Mouse (Mus musculus) brain, embryonic 18.5 days (tissue): ENCODE results near the gene Spred3.
"Not testable (repeated sequence)": the region's sequence is repeated elsewhere in the genome, so short reads cannot be mapped to it uniquely, and the experiment has no call there.

Source experiments
- DNase-seq: peaks from one replicate; pipeline ENCODE4 v3.0.0-alpha.2; 2012; ENCODE audit warnings: low read depth, low spot score

The Spred3 gene

DNA sequence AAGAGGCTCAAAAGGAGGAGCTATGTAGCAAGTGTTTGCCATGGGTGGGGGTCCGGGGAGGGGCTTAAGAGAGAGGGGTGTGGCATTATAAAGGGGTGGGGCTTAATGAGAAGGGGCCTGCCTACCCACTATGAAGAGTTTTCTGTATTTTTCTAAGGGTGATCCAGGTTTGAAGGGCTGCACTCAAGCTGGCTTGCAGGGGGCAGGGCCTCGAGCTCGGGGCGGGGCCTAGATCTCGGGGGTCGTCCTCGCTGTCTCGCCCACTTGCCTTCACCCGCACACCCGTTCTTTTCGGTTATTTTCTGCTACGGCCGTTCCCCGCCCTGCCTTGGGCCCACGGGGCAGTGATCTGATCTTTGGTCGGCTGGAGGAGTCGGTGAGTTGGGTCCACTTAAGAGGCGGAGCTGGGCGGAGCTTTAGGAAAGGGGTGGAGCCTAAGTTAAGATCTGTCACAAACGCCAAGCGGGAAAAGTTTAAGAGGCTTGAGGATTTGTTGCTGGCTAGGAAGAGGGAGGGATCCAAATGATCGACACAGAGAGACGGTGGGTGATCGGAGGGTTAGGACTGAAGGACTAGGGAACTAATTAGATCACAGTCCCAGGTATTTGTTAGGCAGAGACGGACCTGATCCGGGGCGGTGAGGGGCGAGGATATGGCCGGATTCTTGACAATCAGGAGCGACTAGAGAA lies at the start of gene Spred3, which contains the start of gene Ggn:
Spred3 (minus strand) TSS at position 346 of the 689 bp plus-strand sequence.
Ggn (plus strand) TSS at position 145 of the 689 bp plus-strand sequence.
- no peak for DNase-seq

DNA sequence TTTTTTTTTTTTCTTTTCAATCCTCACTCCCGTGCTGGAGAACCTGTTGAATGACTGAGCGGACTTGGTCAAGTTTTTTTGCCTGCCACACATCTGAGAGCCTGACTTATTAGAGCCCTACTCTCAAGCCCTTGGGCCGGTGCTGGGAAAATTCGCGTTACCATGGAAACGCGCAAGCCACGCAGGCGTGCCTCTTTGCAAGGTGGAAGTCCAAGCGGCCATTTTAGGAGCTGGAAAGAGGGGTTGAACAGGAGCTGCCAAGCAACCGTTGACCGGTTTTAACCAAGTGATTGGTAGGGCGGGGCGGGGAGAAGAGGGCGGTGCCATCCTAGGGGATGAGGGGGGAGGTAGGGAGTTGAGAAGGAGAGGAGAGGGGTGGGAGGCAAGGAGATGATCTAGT lies 44.6 kb upstream of the Spred3 start:
- DNase-seq: no peak

DNA sequence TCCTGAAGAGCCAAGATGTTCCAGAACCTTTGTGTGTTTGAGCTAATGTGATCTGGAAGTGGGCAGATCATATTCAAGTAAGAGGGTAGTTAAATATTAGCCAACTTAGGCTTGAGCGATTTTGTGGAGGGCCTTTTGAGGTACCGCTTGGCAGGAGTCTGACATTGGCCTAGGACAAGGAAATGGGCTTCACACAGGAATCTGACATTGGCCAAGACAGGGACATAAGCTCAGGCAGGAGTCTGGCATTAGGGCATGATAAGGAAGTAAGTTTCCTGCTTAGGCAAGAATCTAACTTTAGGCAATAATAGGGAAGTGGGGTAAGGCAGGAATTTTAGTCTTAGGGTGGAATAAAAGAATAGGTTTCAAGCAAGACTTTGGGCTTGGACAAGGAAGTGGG lies 44.0 kb upstream of the Spred3 start:
- DNase-seq: no peak

DNA sequence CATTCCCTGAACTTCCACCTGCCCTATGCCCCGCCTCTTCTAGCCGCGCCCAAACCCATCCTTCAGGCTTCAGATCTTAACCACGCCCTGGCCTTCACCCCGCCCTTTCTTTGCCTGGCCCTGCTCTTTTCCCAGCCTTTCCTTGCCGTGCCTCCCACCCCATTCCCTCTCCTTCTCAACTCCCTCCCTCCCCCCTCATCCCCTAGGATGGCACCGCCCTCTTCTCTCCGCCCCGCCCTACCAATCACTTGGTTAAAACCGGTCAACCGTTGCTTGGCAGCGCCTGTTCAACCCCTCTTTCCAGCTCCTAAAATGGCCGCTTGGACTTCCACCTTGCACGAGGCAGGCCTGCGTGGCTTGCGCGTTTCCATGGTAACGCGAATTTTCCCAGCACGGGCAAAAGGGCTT lies 43.5 kb upstream of the Spred3 start, which contains the start of gene Catsperg1:
Catsperg1 (minus strand) TSS at position 361 of the 408 bp plus-strand sequence.
- no peak for DNase-seq

DNA sequence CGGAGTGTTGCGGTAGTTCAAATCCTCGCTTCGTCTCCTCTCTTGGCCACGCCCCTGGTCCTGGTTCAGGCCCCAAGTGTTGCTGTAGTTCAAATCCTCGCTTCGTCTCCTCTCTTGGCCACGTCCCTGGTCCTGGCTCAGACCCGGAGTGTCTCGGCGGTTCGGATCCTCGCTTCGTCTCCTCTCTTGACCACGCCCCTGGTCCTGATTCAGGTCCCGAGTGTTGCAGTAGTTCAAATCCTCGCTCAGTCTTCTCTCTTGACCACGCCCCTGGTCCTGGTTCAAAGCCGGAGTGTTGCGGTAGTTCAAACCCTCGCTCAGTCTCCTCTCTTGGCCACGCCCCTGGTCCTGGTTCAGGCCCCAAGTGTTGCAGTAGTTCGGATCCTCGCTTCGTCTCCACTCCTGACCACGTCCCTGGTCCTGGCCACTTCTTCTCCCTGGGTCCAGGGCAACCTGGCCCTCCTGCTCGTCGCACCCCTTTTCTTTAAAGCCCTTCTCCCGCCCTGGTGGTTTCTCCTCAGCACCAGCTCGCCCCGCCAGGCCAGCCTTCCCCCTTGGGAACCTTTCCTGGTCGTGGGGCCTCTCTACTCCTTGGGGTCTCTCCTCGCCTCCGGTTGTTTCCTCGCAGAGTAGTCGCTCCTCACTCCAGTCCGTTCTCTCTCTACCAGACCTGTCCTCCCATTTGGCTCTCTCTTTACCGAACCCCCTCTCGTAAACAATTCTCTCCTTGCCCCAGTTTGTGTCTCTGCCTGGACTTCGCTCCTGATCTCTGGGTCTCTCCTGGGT lies 42.8 kb upstream of the Spred3 start:
- DNase-seq: not testable (repeated sequence)

DNA sequence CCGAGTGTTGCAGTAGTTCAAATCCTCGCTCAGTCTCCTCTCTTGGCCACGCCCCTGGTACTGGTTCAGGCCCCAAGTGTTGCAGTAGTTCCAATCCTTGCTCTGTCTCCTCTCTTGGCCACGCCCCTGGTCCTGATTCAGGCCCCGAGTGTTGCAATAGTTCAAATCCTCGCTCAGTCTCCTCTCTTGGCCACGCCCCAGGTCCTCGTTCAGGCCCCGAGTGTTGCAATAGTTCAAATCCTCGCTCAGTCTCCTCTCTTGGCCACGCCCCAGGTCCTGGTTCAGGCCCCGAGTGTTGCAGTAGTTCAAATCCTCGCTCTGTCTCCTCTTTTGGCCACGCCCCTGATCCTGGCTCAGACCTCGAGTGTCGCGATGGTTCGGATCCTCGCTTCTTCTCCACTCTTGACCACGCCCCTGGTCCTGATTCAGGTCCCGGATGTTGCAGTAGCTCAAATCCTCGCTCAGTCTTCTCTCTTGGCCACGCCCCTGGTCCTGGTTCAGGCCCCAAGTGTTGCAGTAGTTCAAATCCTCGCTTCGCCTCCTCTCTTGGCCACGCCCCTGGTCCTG lies 42.1 kb upstream of the Spred3 start:
- DNase-seq: no peak

DNA sequence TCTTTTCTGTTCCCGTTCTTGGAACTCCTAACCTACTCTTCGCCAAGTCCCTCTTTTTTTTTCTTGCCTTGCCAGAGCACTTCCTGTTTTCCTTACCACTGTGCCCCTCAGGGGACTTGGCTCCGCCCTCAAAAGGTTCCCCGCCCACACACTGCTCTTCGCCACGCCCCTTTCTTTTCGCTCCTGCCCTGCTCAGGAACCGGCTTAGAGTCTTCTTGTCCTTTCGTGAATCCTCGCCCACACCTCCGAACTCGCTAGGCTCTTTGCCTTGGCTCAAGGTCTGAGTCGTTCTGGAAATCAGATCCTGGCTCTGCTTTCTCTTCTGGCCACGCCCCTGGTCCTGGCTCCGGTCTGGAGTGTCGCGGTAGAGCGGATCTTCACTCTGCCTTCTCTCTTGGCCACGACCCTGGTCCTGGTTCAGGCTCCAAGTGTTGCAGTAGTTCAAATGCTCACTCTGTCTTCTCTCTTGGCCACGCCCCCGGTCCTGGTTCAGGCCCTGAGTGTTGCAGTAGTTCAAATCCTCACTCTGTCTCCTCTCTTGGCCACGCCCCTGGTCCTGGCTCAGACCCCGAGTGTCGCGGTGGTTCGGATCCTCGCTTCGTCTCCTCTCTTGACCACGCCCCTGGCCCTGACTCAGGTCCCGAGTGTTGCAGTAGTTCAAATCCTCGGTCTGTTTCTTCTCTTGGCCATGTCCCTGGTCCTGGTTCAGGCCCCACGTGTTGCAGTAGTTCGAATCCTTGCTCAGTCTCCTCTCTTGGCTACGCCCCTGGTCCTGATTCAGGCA lies 41.4 kb upstream of the Spred3 start:
- DNase-seq: no peak

DNA sequence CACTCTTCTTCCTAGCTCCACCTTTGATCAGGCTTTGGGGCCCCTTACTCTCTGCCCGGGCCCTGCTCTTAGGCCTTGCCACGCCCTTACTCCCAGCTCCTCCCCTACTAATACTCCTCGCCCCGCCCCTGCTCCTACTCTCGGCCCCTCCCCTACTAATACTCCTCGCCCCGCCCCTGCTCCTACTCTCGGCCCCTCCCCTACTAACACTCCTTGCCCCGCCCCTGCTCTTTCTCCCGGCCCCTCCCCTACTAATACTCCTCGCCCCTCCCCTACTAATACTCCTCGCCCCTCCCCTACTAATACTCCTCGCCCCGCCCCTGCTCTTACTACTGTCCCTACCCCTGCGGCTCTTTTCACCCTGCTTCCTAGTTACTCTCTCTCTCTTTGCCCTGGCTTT lies 40.8 kb upstream of the Spred3 start:
- DNase-seq: not testable (repeated sequence)

DNA sequence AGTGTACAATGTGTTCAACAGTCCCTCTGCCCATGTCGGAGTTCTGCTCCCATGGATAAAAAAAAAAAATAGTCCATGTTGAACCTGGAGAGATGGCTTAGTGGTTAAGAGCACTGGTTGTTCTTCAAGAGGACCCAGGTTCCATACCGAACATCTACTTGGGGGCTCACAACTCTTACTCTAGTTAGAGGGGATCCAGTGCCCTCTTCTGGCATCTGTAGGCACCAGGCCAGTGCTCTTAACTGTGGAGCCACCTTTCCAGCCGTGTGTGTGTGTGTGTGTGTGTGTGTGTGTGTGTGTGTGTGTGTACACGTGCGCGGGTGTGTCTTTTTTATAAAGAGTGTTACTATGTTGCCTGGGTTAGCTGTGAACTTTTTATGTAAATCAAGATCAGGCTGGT lies 32.4 kb upstream of the Spred3 start:
- no peak for DNase-seq

DNA sequence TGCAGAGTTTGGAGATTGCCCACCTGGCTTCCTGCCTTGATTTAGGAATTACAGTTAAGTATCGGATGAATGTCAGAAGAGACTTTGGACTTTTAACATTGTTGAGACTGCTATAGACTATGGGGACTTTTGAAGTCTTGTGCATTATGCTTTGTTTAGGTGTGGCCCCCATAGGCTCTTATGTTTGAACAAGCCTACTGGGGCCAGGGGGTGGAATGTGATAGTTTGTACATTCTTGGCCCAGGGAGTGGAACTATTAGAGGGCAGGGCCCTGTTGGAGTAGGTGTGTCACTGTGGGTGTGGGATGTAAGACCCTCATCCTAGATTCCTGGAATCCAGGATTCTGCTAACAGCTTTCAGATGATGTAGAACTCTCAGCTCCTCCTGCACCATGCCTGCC lies 24.0 kb upstream of the Spred3 start:
- DNase-seq: not testable (repeated sequence)

DNA sequence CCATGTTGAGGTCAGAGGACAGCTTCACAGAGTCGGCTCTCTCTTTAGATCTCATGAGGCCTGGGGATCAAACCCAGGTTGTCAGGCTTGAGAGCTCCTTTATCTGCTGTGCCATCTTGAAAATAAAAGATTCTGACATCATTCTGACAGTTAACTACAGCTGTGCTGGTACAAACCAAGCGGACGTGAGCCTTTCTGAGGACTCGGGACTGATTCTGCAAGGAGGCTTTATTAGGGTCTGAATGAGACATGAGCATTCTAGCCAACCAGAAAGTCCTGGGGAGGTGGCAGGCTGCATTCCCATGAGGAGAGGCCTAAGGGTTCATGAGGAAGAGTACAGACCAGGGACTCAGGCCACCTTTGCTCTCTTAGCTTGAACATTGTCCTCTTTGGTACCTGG lies 11.1 kb upstream of the Spred3 start:
- not testable (repeated sequence) for DNase-seq

DNA sequence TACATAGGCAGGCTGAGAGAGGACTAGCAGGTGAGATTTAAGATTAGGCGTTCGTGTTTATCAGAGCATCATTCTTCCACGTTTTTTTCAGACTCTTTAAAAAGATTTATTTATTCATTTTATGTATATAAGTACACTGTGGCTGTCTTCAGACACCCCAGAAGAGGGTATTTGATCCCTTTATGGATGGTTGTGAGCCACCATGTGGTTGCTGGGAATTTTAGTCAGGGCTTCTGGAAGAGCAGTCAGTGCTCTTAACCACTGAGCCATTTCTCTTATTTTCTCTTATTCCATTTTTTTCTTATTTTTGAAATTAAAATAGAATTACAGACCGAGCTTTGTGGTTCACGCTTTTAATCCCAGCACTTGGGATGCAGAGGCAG lies 10.6 kb upstream of the Spred3 start:
- DNase-seq: no peak

DNA sequence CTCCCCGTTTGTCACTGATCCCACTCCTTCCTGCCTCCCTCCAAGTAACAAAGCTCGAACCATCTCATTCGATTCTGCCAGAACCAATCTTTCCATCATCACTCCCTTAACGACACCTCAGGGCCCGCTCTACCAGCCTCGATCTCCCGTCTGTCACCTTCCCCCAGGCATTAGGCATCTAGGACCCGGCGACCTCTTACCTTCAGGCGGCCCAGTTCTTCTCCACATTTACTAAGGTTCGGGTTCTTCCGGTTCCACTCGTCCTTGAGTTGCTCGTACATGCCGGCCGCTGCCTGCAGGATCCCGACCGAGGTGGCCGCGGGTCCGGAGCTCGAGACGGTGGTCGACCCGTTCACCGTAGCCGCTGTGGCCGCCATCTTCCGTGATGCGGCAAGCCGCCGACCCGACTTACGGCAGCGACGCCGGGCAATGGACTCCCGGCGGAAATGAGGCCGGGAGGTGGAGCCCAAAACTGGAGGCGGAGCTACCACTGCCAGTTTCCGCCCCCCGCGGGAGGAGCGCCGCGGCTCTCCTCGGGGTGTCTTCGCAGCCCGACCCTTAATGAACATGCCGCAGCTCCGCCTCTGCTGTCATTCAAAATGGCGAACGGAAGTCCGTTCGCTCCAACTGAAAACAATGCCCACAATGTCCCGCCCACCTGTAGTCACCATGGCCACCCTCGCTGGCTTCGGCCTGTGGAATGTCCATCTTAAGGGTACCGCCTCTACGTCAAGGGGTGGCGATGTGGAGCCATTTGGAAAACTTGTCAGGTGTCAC lies 10.1 kb upstream of the Spred3 start, which contains the start of gene Psmd8:
Psmd8 (minus strand) TSS at position 625 of the 777 bp plus-strand sequence.
- peak; percentile 94 for DNase-seq

DNA sequence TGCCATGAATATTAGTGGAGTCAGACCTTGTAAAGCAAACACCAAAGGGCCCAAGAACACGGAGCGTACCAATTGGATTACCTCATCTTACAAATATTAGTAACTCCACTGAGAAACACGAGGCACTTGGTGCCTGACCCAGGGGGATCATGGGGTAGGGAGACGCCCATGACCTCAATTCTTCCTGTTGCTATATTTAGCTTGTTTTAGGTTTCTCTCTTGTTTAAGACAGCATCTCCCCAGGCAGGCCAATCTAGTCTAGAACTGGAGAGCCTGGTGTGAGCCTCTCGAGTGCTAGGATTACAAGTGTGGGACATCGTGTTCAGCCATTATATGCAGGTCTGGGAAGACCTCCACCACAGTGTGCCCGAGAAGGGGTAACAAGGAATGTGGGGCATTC lies 9.1 kb upstream of the Spred3 start:
- no peak for DNase-seq

DNA sequence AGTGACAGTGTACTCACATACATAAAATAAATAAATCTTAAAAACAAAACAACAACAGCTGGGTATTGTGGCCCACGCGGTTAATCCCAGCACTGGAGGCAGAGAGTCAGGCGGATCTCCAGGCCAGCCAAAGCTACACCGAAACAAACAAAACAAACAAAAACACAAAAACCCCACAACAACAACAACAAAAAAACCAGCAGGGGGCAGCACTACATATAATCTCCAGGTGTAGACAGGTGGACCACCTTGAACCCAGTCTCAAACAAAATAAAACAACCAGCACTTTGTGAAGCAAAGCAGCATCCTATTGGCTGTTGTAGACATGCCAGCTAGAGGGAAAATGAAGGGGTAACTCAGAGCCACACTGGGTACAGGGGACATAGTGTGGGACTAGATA lies 7.9 kb upstream of the Spred3 start:
- DNase-seq: no peak

DNA sequence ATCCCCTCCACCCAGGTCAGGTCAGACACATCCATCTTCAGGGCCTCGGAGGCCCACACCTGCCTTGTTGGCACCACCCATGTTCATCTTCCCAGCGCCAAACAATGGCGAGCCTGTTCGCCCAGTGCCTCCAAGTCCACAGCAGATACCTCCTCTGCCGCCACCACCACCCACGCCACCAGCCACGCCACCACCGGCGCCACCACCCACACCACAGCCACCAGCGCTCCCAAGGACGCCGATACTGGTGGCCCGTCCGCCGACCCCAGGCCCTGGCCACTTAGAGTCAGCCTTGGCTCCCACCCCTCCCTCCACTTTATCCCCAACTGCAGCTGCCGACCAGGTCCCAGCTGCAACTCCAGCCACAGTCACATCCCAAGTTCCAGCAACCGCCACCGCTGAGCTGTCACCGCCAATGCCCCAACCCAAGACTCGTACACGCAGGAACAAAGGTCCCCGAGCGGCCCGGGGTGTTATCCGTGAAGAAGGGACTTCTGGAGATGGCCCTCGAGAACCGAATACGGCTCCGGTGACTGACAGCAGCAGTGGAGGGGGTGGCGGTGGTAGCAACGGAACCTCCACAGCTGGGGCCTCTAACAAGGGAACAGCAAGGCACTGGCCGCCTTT lies 2.3 kb upstream of the Spred3 start:
- DNase-seq: no peak

DNA sequence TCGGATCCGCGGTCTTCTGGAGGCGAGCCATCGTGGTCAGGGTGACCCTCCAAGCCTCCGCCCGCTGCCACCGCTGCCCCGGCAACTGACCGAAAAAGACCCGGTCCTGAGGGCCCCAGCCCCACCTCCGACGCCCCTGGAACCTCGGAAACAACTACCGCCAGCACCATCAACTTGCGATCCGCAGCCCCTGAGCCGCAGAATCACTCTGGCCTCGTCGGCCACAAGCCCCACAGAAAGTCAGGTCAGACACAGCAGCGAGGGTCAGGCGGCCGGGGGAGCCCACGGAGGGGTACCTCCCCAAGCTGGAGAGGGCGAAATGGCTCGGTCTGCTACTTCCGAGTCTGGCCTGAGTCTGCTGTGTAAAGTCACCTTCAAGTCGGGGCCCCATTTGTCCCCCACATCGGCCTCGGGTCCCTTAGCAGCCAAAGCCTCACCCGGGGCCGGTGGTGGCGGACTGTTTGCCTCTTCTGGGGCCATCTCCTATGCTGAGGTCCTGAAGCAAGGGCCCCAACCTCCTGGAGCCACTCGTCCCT lies 1.4 kb upstream of the Spred3 start:
- no peak for DNase-seq

DNA sequence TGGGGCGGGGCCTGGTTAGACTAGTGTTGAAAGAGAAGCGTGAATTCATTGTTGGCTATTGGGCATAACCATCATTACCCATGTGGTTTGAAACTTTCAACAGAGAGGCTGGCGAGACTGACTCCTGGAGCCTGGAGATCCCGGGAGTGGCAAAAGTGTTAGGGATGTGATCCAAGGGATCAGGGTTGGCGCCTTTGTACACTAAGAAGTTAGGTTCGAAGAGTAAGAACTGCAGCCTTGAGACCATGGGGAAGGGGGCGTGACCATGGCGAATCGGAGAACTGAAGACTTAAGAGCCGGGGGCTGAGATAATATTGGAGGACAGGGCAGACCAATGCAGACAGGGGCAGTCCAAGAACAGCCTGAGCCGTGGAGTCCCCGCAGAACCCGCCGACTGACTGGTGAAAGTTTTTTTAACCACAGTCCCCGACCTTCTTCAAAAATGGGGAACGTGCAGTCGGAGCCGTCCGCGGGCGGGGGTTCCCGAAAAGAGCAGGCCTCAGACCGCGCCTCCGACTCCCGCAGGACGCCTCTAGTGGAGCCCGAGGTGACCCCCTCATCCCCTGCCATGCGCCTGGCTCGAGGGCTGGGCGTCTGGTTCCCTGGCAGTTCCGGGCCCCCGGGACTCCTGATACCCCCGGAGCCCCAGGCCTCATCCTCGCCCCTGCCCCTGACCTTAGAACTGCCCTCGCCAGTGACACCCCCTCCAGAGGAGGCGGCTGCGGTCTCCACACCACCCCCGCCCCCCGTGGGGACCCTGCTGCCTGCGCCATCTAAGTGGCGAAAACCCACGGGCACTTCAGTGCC lies 747 bp upstream of the Spred3 start:
- no peak for DNase-seq
